Mouse (Mus musculus): ENCODE data around the gene Disp3. TPM values are rescaled to one million over a fixed set of nuclear protein-coding genes. Genes with fewer than 3 reads are reported as not detected.

Disp3 gene
- polyA plus RNA-seq, 1 experiment from 2014 or later: 0.02 TPM

DNA sequence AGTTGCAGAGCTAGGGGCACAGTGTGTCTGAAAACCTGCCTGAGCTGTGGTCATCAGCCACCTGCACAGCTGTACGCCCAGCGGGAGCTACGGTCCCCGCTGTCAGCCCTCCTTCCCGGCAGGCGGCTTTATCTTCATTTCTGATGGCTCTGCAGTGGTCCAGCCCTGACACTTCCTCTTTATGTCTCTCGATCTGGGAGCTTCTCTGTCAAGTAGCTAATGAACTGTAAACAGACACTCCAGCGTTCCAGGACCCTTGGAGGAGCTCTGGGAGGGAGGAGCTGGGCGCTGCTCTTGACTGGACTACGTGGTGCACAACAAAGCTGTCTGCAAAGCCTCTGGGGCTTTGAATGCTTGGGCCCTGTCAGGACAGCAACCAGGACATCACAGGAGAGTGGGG, 67.1 kb downstream of the Disp3 start:
- Histone ChIP-seq H3K9ac (replicated peaks; ENCODE audit: low read depth) (no peak overlapping the region), H3K4me2 (replicated peaks; ENCODE audit: low read depth, low read length) (no peak overlapping the region), H3K4me3 (ENCODE audit: low read depth, low read length) (no peak overlapping the region), H3K4me1 (ENCODE audit: insufficient read depth, low read depth, low read length) (no peaks in the 10 kb centered on the region), H3K27me3 (replicated peaks; ENCODE audit: insufficient read depth, low read length) (no peaks in the 10 kb centered on the region), H3K9me3 (ENCODE audit: low read length) (no peaks in the 10 kb centered on the region), H3K27ac (ENCODE audit: low read length) (no peak overlapping the region), H3K36me3 (ENCODE audit: insufficient read depth, low read length) (no peaks in the 10 kb centered on the region)
- TF ChIP-seq EP300 (IDR thresholded peaks at IDR 0.05): no peak
- TF ChIP-seq CTCF (IDR thresholded peaks at IDR 0.05): no peak
- ATAC-seq (no peak), DNase-seq (ENCODE audit: low spot score) (no peak)
- WGBS: under 1% methylated on average over 10 of the region's 10 CpGs

DNA sequence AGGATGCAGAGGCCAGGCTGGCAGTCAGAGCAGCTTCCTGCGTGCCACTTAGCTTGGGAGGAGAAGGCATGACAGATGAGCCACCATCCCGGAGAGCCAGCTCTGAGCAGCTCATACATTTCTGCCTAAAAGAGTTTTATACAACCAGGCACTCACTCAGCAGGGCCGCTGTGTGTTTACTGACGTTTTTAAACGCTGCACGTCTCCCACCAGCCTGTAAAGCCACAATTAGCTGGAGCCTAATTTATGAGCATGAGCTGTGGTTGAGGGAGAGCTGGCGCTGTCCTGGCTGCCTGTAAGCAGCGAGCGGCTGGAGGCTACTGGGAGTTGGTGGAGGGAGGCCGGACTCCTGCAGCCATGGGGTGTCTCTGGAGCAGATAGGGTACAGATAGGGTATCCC, 69.5 kb downstream of the Disp3 start:
- no peak for ATAC-seq
- no peak for TF ChIP-seq EP300 (IDR thresholded peaks at IDR 0.05)
- TF ChIP-seq CTCF (IDR thresholded peaks at IDR 0.05): no peak

DNA sequence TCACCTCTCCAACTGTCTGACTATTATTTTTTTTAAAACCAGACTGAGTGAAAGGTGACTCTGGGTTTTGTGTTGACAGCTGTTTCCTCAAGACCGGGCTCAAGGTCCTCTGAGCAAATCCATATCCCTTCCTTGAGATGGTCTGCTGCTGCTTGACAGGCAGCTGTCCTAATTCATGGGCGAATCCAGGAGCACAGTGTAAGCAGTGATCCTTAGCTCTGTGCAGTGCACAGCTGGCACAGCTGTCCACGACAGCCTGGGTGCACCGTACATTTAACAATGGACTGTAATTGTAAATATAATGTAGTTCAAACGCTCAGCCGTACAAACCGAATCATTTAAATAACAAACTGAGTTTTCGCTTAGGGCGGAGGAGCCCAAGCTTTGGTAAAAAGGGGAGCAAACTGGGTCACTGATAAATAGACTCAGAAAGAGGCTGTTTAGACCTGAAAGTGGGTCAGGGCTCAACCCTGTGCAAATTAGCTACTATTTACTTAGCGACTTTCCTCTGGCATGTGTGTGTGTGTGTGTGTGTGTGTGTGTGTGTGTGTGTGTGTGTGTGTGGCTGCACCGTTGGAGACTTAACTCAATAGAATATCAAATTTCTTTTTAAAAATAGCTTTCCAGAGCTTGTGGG, 72.4 kb downstream of the Disp3 start:
- TF ChIP-seq CTCF (IDR thresholded peaks at IDR 0.05) (no peak), EP300 (IDR thresholded peaks at IDR 0.05) (no peak)
- WGBS: 32% methylated on average over 11 of the region's 11 CpGs
- no peaks in the 10 kb centered on the region for H3K4me1 ChIP-seq (ENCODE audit: insufficient read depth, low read depth, low read length)

More for the DNA sequence above, 69.5 kb downstream of the Disp3 start:
- Histone ChIP-seq H3K27me3 (replicated peaks; ENCODE audit: insufficient read depth, low read length) (no peaks in the 10 kb centered on the region), H3K4me2 (replicated peaks; ENCODE audit: low read depth, low read length) (no peak overlapping the region), H3K9ac (replicated peaks; ENCODE audit: low read depth) (no peak overlapping the region), H3K4me3 (ENCODE audit: low read depth, low read length) (no peak overlapping the region), H3K27ac (ENCODE audit: low read length) (no peak overlapping the region), H3K36me3 (ENCODE audit: insufficient read depth, low read length) (no peaks in the 10 kb centered on the region), H3K4me1 (ENCODE audit: insufficient read depth, low read depth, low read length) (no peaks in the 10 kb centered on the region), H3K9me3 (ENCODE audit: low read length) (no peaks in the 10 kb centered on the region)
- no peak for DNase-seq (ENCODE audit: low spot score)
- 16% methylated on average over 10 of the region's 10 CpGs for WGBS

DNA sequence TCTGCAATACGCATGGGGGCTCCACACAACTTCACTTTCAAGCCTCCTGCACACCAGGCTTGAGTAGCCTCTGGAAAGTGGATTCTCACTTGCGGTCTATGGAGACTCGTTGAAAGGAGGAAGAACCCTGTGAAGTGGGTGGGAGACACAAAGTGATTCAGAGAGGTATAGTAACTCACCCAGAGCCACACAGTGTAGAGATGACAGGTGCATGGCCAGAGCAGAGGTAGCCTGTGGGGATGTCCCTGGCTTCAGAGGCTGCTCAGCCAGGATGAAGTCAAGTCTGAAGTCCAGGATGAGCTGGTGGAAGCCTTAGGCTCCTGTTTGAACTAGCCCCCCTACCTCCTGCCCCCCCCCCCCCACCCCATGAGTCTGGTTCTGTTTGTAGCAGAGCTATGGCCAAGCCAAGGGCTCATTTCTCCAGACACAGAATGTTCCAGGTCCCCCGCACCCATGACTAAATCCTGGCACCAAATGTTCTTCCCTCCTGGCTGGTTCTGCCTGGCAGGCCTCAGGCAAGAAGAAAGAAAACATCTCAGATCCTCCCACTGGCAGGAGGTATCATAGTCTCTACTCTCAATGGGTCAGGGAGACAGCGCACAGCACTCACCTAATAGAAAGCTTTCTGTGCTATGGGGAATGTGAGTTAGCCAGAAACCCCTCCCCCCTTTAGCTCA, 73.2 kb downstream of the Disp3 start:
- H3K9me3 ChIP-seq (ENCODE audit: low read length): no peaks in the 10 kb centered on the region
- no peak for ATAC-seq
- TF ChIP-seq EP300 (IDR thresholded peaks at IDR 0.05): no peak
- TF ChIP-seq CTCF (IDR thresholded peaks at IDR 0.05): no peak
- H3K4me3 ChIP-seq (ENCODE audit: low read depth, low read length): no peak overlapping the region
- no peak overlapping the region for H3K4me2 ChIP-seq (replicated peaks; ENCODE audit: low read depth, low read length)
- WGBS: 47% methylated on average over 5 of the region's 5 CpGs
- no peaks in the 10 kb centered on the region for H3K27me3 ChIP-seq (replicated peaks; ENCODE audit: insufficient read depth, low read length)
- no peak overlapping the region for H3K9ac ChIP-seq (replicated peaks; ENCODE audit: low read depth)
- DNase-seq (ENCODE audit: low spot score): no peak
- no peak overlapping the region for H3K27ac ChIP-seq (ENCODE audit: low read length)
- no peaks in the 10 kb centered on the region for H3K36me3 ChIP-seq (ENCODE audit: insufficient read depth, low read length)
- no peaks in the 10 kb centered on the region for H3K4me1 ChIP-seq (ENCODE audit: insufficient read depth, low read depth, low read length)

More for the DNA sequence above, 72.4 kb downstream of the Disp3 start:
- H3K27ac ChIP-seq (ENCODE audit: low read length): no peak overlapping the region
- H3K9ac ChIP-seq (replicated peaks; ENCODE audit: low read depth): no peak overlapping the region
- H3K27me3 ChIP-seq (replicated peaks; ENCODE audit: insufficient read depth, low read length): no peaks in the 10 kb centered on the region
- H3K36me3 ChIP-seq (ENCODE audit: insufficient read depth, low read length): no peaks in the 10 kb centered on the region
- ATAC-seq (no peak), DNase-seq (ENCODE audit: low spot score) (no peak)
- no peaks in the 10 kb centered on the region for H3K9me3 ChIP-seq (ENCODE audit: low read length)
- no peak overlapping the region for H3K4me2 ChIP-seq (replicated peaks; ENCODE audit: low read depth, low read length)
- no peak overlapping the region for H3K4me3 ChIP-seq (ENCODE audit: low read depth, low read length)

DNA sequence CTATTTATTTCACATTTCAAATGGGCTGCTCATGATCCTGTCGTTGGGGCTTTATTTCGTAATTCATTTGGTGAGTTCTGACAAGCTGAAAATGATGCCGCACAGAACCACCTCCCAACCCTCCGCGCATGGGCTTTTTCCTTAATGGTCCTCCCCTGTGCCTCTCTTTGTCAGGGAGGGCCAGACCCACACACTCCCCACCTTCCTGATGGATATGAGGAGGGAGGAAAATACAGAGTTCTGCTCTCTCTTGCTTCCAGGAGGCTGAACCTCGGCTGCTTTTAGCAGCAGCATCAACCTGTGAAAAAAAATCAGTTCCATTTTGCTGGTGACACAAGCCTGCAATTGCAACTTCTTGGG, 82.9 kb downstream of the Disp3 start:
- H3K4me2 ChIP-seq (replicated peaks; ENCODE audit: low read depth, low read length): no peak overlapping the region
- no peak for DNase-seq (ENCODE audit: low spot score)
- H3K4me1 ChIP-seq (ENCODE audit: insufficient read depth, low read depth, low read length): no peaks in the 10 kb centered on the region
- TF ChIP-seq EP300 (IDR thresholded peaks at IDR 0.05) (no peak), CTCF (IDR thresholded peaks at IDR 0.05) (no peak)
- 50% methylated on average over 6 of the region's 6 CpGs for WGBS
- H3K27ac ChIP-seq (ENCODE audit: low read length): no peak overlapping the region
- no peak overlapping the region for H3K9ac ChIP-seq (replicated peaks; ENCODE audit: low read depth)
- H3K36me3 ChIP-seq (ENCODE audit: insufficient read depth, low read length): no peaks in the 10 kb centered on the region
- no peak for ATAC-seq
- H3K27me3 ChIP-seq (replicated peaks; ENCODE audit: insufficient read depth, low read length): no peaks in the 10 kb centered on the region
- no peak overlapping the region for H3K4me3 ChIP-seq (ENCODE audit: low read depth, low read length)
- no peaks in the 10 kb centered on the region for H3K9me3 ChIP-seq (ENCODE audit: low read length)

DNA sequence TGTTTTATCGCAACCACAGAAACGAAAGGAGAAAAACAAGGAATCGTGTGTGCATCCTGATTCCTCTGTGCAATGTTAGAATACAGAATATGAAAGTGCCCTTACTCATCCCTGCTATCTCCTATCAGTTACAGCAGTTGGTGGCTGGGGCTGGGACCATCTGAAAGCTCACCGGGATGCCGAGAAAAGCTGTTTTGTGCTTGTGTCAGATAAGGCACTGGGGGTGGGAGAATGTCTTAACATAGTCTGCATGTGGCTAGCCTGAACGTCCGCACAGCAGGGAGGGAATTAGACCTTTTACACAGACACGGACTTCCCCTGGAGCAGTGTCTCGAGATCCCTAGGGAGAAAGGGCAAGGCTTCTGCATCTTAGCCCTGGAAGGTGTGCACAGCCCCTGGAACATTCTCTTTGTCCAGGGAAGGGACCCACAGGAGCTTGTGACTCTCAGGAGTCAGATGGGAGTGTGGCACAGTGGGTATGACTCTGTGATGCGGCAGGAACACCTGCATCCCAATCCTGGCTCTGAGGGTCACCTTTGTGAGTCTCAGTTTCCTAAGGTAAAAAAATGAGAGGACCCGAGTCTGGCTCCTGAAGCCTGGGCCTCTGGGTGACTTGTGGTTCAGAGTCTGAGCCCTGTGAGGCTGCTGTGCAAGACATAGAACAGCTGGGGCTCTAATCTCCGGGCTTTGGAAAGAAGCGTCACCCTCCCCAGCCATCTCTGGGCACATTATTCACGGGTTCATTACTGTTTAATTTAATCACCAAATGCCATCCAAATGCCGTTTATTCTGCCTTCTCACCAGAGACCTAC, 83.5 kb downstream of the Disp3 start:
- TF ChIP-seq CTCF (IDR thresholded peaks at IDR 0.05): no peak
- TF ChIP-seq EP300 (IDR thresholded peaks at IDR 0.05): no peak
- ATAC-seq: no peak
- Histone ChIP-seq H3K27me3 (replicated peaks; ENCODE audit: insufficient read depth, low read length) (no peaks in the 10 kb centered on the region), H3K9ac (replicated peaks; ENCODE audit: low read depth) (no peak overlapping the region), H3K4me2 (replicated peaks; ENCODE audit: low read depth, low read length) (no peak overlapping the region), H3K27ac (ENCODE audit: low read length) (no peak overlapping the region), H3K36me3 (ENCODE audit: insufficient read depth, low read length) (no peaks in the 10 kb centered on the region), H3K9me3 (ENCODE audit: low read length) (no peaks in the 10 kb centered on the region), H3K4me1 (ENCODE audit: insufficient read depth, low read depth, low read length) (no peaks in the 10 kb centered on the region), H3K4me3 (ENCODE audit: low read depth, low read length) (no peak overlapping the region)
- 55% methylated on average over 15 of the region's 15 CpGs for WGBS
- DNase-seq (ENCODE audit: low spot score): no peak
